Mouse (Mus musculus): ENCODE results near the gene Ascc1. TPM values are rescaled to one million over a fixed set of nuclear protein-coding genes. Genes with fewer than 3 reads are reported as not detected.

The Ascc1 gene
- polyA plus RNA-seq, 2 experiments, result 10.7 to 16.8 TPM

- Histone ChIP-seq H3K27me3 (ENCODE audit: control insufficient read depth, insufficient read depth, low read length) (no peaks in the 10 kb centered on the region), H3K4me1 (replicated peaks; ENCODE audit: control insufficient read depth in 2 of 2, insufficient read depth in 2 of 2, low read length in 1 of 2) (no peaks in the 10 kb centered on the region), H3K9ac (replicated peaks) (no peak overlapping the region), H3K27ac (no peak overlapping the region), H3K9me3 (ENCODE audit: control insufficient read depth, low read length) (no peaks in the 10 kb centered on the region), H3K36me3 (replicated peaks; ENCODE audit: control insufficient read depth, insufficient read depth, low read depth) (no peaks in the 10 kb centered on the region), H3K4me2 (ENCODE audit: low read depth) (no peak overlapping the region), H3K4me3 (ENCODE audit: insufficient read depth in 1 of 2, low read depth in 2 of 2, low read length in 2 of 2) (no peak overlapping the region)
- TF ChIP-seq EP300 (IDR thresholded peaks at IDR 0.05; ENCODE audit: low read depth) (no peak), CTCF (IDR thresholded peaks at IDR 0.05; ENCODE audit: low read depth) (no peak)
- WGBS (ENCODE audit: insufficient replicate concordance), result 51% methylated on average over 7 of the region's 7 CpGs
- ATAC-seq (ENCODE audit: insufficient read depth) (no peak), DNase-seq (ENCODE audit: low read depth in 3 of 3, low spot score in 3 of 3) (no peak)
Measured at GRCm38 (mm10) chr10:60118464-60118863, 115.9 kb downstream of the Ascc1 start.

GRCm38 (mm10) chr10:60120630-60121029 is 118.0 kb downstream of the Ascc1 start:
- H3K4me1 ChIP-seq (replicated peaks; ENCODE audit: control insufficient read depth in 2 of 2, insufficient read depth in 2 of 2, low read length in 1 of 2), result no peaks in the 10 kb centered on the region
- no peaks in the 10 kb centered on the region for H3K9me3 ChIP-seq (ENCODE audit: control insufficient read depth, low read length)
- no peak overlapping the region for H3K4me3 ChIP-seq (ENCODE audit: insufficient read depth in 1 of 2, low read depth in 2 of 2, low read length in 2 of 2)
- no peaks in the 10 kb centered on the region for H3K27me3 ChIP-seq (ENCODE audit: control insufficient read depth, insufficient read depth, low read length)
- no peak for TF ChIP-seq CTCF (IDR thresholded peaks at IDR 0.05; ENCODE audit: low read depth)
- TF ChIP-seq EP300 (IDR thresholded peaks at IDR 0.05; ENCODE audit: low read depth), result no peak
- no peaks in the 10 kb centered on the region for H3K36me3 ChIP-seq (replicated peaks; ENCODE audit: control insufficient read depth, insufficient read depth, low read depth)
- DNase-seq (ENCODE audit: low read depth in 3 of 3, low spot score in 3 of 3) (no peak), ATAC-seq (ENCODE audit: insufficient read depth) (no peak)
- H3K9ac ChIP-seq (replicated peaks), result no peak overlapping the region
- H3K4me2 ChIP-seq (ENCODE audit: low read depth), result no peak overlapping the region
- H3K27ac ChIP-seq, result no peak overlapping the region
- 68% methylated on average over 4 of the region's 4 CpGs for WGBS (ENCODE audit: insufficient replicate concordance)

- Histone ChIP-seq H3K27me3 (ENCODE audit: control insufficient read depth, insufficient read depth, low read length) (no peaks in the 10 kb centered on the region), H3K9ac (replicated peaks) (no peak overlapping the region), H3K36me3 (replicated peaks; ENCODE audit: control insufficient read depth, insufficient read depth, low read depth) (no peaks in the 10 kb centered on the region), H3K27ac (no peak overlapping the region), H3K4me1 (replicated peaks; ENCODE audit: control insufficient read depth in 2 of 2, insufficient read depth in 2 of 2, low read length in 1 of 2) (no peaks in the 10 kb centered on the region), H3K4me3 (ENCODE audit: insufficient read depth in 1 of 2, low read depth in 2 of 2, low read length in 2 of 2) (no peak overlapping the region), H3K4me2 (ENCODE audit: low read depth) (no peak overlapping the region), H3K9me3 (ENCODE audit: control insufficient read depth, low read length) (no peaks in the 10 kb centered on the region)
- ATAC-seq (ENCODE audit: insufficient read depth) (no peak), DNase-seq (ENCODE audit: low read depth in 3 of 3, low spot score in 3 of 3) (peak in 1 of 3 experiments; percentile 13)
- TF ChIP-seq EP300 (IDR thresholded peaks at IDR 0.05; ENCODE audit: low read depth), result no peak
- peak; percentile 88 for TF ChIP-seq CTCF (IDR thresholded peaks at IDR 0.05; ENCODE audit: low read depth)
- WGBS (ENCODE audit: insufficient replicate concordance), result 55% methylated on average over 6 of the region's 6 CpGs
Measured at GRCm38 (mm10) chr10:60124078-60124477, 121.5 kb downstream of the Ascc1 start.

- Histone ChIP-seq H3K27ac (no peak overlapping the region), H3K36me3 (replicated peaks; ENCODE audit: control insufficient read depth, insufficient read depth, low read depth) (no peaks in the 10 kb centered on the region), H3K4me1 (replicated peaks; ENCODE audit: control insufficient read depth in 2 of 2, insufficient read depth in 2 of 2, low read length in 1 of 2) (no peaks in the 10 kb centered on the region), H3K4me2 (ENCODE audit: low read depth) (peak overlapping the region; percentile 41), H3K4me3 (ENCODE audit: insufficient read depth in 1 of 2, low read depth in 2 of 2, low read length in 2 of 2) (no peak overlapping the region), H3K9me3 (ENCODE audit: control insufficient read depth, low read length) (no peaks in the 10 kb centered on the region), H3K9ac (replicated peaks) (no peak overlapping the region), H3K27me3 (ENCODE audit: control insufficient read depth, insufficient read depth, low read length) (no peaks in the 10 kb centered on the region)
- WGBS (ENCODE audit: insufficient replicate concordance), result 23% methylated on average over 21 of the region's 22 CpGs
- no peak for ATAC-seq (ENCODE audit: insufficient read depth)
- TF ChIP-seq CTCF (IDR thresholded peaks at IDR 0.05; ENCODE audit: low read depth) (no peak), EP300 (IDR thresholded peaks at IDR 0.05; ENCODE audit: low read depth) (no peak)
- DNase-seq (ENCODE audit: low read depth in 3 of 3, low spot score in 3 of 3), result no peak
Measured at GRCm38 (mm10) chr10:60125529-60126327, 123.1 kb downstream of the Ascc1 start.

- no peak overlapping the region for H3K4me3 ChIP-seq (ENCODE audit: insufficient read depth in 1 of 2, low read depth in 2 of 2, low read length in 2 of 2)
- DNase-seq (ENCODE audit: low read depth in 3 of 3, low spot score in 3 of 3), result no peak
- H3K36me3 ChIP-seq (replicated peaks; ENCODE audit: control insufficient read depth, insufficient read depth, low read depth), result no peaks in the 10 kb centered on the region
- no peak for ATAC-seq (ENCODE audit: insufficient read depth)
- no peak overlapping the region for H3K27ac ChIP-seq
- H3K9ac ChIP-seq (replicated peaks), result no peak overlapping the region
- TF ChIP-seq EP300 (IDR thresholded peaks at IDR 0.05; ENCODE audit: low read depth), result no peak
- no peak for TF ChIP-seq CTCF (IDR thresholded peaks at IDR 0.05; ENCODE audit: low read depth)
- 66% methylated on average over 9 of the region's 9 CpGs for WGBS (ENCODE audit: insufficient replicate concordance)
- no peaks in the 10 kb centered on the region for H3K4me1 ChIP-seq (replicated peaks; ENCODE audit: control insufficient read depth in 2 of 2, insufficient read depth in 2 of 2, low read length in 1 of 2)
- no peaks in the 10 kb centered on the region for H3K9me3 ChIP-seq (ENCODE audit: control insufficient read depth, low read length)
- H3K27me3 ChIP-seq (ENCODE audit: control insufficient read depth, insufficient read depth, low read length), result no peaks in the 10 kb centered on the region
- no peak overlapping the region for H3K4me2 ChIP-seq (ENCODE audit: low read depth)
Measured at GRCm38 (mm10) chr10:60128287-60128686, 125.7 kb downstream of the Ascc1 start.

Data from liver, embryonic 14.5 days (tissue).